Mouse (Mus musculus) testis, adult 2 months (tissue): ENCODE data around the gene Rab34.

Source experiments
- CTCF ChIP-seq: fragments of 200-500 bp; IDR thresholded peaks from 2 replicates; pipeline ENCODE4 v1.5.1; 2012; ENCODE audit warnings: low read depth, mild to moderate bottlenecking, inconsistent platforms, low read length, moderate library complexity; ENCODE audit not compliant: control insufficient read depth, insufficient read depth, insufficient replicate concordance
- POLR2A ChIP-seq: fragments of 200-500 bp; IDR thresholded peaks from 2 replicates; pipeline ENCODE4 v1.6.1; 2012; ENCODE audit warnings: low read depth, mild to moderate bottlenecking, inconsistent platforms, low read length, moderate library complexity; ENCODE audit not compliant: control insufficient read depth

- no peak for TF ChIP-seq CTCF
- TF ChIP-seq POLR2A, result no peak
Measured at GRCm38 (mm10) chr11:78215709-78216317, 27.6 kb downstream of the Rab34 start.
